Mouse (Mus musculus): Measurements from ENCODE around the gene Bend5. TPM values are rescaled to one million over a fixed set of nuclear protein-coding genes. Genes with fewer than 3 reads are reported as not detected.

Gene Bend5
- polyA plus RNA-seq (2011; ENCODE audit: insufficient read depth, insufficient read length, low replicate concordance, missing spikeins) = 3.1 and 6.1 TPM in 2 replicates

DNA sequence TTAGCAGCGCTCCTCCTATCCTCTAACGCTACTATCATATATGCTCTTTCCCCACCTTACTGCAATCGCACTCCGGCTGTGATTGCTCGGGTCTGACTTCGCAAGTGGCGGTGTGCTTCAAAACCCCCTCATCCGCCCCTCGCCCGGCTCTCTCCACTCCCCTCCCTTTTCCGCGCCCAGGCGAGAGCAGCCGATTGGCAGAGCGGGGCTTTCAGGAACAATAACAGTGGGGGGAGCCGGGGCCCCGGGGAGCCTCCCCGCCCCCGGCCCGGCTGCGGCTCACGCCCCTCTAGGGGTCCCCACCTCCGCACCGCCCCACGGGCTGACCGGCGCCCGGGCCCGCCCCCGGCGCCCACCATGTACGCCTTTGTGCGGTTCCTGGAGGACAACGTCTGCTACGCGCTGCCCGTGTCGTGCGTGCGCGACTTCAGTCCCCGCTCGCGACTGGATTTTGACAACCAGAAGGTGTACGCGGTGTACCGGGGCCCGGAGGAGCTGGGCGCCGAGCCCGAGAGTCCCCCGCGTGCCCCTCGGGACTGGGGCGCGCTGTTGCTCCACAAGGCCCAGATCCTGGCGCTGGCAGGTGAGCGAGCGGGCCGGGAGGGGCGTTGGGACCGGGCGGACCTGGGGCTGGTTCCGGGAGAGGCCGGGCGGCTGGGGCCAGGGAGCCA is at the start of gene Bend5:
Bend5 (plus strand) TSS at position 189 of the 671 bp plus-strand sequence.
- H3K4me3 ChIP-seq (replicated peaks; ENCODE audit: control insufficient read depth, low read depth, low read length) = peak within 1 kb of the TSS; percentile 70
- H3K27ac ChIP-seq (ENCODE audit: control insufficient read depth, insufficient read depth, low read depth, low read length, poor library complexity) = peak within 1 kb of the TSS; percentile 76
- no peaks in the 10 kb centered on the region for H3K4me1 ChIP-seq (ENCODE audit: control insufficient read depth, insufficient read depth, low read length)
- 2% methylated on average over 66 of the region's 66 CpGs for WGBS
- no peak; the same call in 1 of the 2 replicates for TF ChIP-seq POLR2A (IDR thresholded peaks at IDR 0.05; ENCODE audit: borderline replicate concordance, control insufficient read depth, low read depth, low read length)
- no peak for TF ChIP-seq CTCF (IDR thresholded peaks at IDR 0.05; ENCODE audit: control insufficient read depth, insufficient read depth, low read length)

DNA sequence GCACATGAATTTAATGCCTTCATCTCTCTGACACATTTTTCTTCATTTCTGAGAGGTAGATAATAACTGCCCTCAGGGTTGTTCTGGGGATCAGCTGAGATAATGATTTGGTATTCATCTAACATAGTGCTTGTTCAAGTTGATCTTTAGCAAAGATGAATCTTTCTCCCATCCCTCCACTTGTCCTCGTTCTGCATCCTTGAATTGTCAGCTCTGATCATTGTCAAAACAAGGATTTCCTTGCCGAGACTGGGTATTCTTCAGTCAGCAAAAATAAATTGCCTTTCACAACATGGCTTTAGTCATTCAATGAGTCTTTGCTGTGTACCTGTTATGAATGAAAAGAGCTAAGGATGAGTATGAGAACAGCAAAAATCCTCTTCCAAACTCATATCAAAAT is 47.0 kb upstream of the Bend5 start:
- TF ChIP-seq POLR2A (IDR thresholded peaks at IDR 0.05; ENCODE audit: borderline replicate concordance, control insufficient read depth, low read depth, low read length) (no peak), CTCF (IDR thresholded peaks at IDR 0.05; ENCODE audit: control insufficient read depth, insufficient read depth, low read length) (no peak)
- Histone ChIP-seq H3K4me1 (ENCODE audit: control insufficient read depth, insufficient read depth, low read length) (no peaks in the 10 kb centered on the region), H3K4me3 (replicated peaks; ENCODE audit: control insufficient read depth, low read depth, low read length) (no peak overlapping the region), H3K27ac (ENCODE audit: control insufficient read depth, insufficient read depth, low read depth, low read length, poor library complexity) (no peak overlapping the region)
- 64% methylated on average over 2 of the region's 2 CpGs for WGBS

DNA sequence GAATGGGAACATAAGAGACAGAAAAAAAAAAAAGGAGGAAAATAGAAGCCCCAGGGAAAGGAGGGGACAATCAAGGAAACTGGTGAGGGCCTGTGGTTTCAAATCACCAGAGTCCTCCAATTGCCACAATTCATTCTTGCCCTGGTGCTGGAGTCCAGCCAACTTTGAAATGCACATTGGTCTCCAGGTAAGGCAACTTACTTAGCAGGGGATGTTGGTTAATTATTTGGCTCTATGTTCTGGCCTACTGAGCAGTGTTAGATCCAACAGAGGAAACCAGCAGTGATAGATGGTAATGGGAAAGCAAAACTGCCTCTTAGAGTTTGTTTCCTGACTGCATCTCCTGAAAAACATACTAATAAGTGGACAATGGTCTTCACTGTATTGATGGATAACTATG is 37.6 kb upstream of the Bend5 start:
- Histone ChIP-seq H3K4me3 (replicated peaks; ENCODE audit: control insufficient read depth, low read depth, low read length) (no peak overlapping the region), H3K4me1 (ENCODE audit: control insufficient read depth, insufficient read depth, low read length) (no peaks in the 10 kb centered on the region), H3K27ac (ENCODE audit: control insufficient read depth, insufficient read depth, low read depth, low read length, poor library complexity) (no peak overlapping the region)
- TF ChIP-seq POLR2A (IDR thresholded peaks at IDR 0.05; ENCODE audit: borderline replicate concordance, control insufficient read depth, low read depth, low read length) (no peak), CTCF (IDR thresholded peaks at IDR 0.05; ENCODE audit: control insufficient read depth, insufficient read depth, low read length) (no peak)

DNA sequence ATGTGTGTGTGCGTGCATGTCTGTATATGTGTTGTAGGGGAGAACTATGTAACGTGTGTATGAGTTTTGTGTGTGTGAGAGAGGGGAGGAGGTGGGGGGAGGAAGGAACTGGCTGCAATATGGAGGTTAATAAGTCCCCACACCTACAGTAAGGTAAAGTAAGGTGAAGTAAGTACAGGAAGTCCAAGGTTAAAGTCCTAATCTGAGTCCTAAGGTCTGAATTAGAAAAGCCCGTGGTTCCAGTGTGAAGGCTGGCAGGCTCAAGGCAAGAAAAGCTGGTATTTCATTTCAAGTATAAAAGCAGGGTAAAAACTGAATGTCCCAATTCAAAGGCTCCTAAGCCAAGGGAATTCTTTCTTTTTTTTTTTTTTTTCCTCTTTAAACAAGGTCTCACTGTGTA is 36.7 kb upstream of the Bend5 start:
- WGBS = 78% methylated on average over 3 of the region's 3 CpGs
- no peak overlapping the region for H3K4me3 ChIP-seq (replicated peaks; ENCODE audit: control insufficient read depth, low read depth, low read length)

DNA sequence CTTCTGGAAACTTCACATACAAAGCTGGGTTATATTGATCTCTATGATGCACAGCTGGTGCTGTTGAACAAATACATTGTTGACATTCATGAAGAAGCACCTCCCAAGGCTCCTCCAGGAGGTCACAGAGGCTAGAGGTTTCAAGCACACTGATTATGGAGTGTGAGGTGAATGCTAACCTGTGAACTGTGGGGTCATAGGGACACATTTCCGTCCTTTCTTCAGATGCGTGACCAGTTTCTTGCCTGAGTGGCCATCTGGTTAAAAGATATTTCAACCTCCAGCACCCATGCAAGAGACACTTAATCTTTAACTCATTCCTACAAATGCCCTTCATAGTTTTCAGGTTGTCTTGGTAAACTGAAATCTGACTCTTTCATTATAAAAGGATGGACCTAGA is 31.7 kb upstream of the Bend5 start:
- WGBS = 89% methylated on average over 2 of the region's 2 CpGs
- Histone ChIP-seq H3K4me1 (ENCODE audit: control insufficient read depth, insufficient read depth, low read length) (no peaks in the 10 kb centered on the region), H3K4me3 (replicated peaks; ENCODE audit: control insufficient read depth, low read depth, low read length) (no peak overlapping the region), H3K27ac (ENCODE audit: control insufficient read depth, insufficient read depth, low read depth, low read length, poor library complexity) (no peak overlapping the region)
- no peak for TF ChIP-seq POLR2A (IDR thresholded peaks at IDR 0.05; ENCODE audit: borderline replicate concordance, control insufficient read depth, low read depth, low read length)
- TF ChIP-seq CTCF (IDR thresholded peaks at IDR 0.05; ENCODE audit: control insufficient read depth, insufficient read depth, low read length) = no peak

More for the DNA sequence above, 36.7 kb upstream of the Bend5 start:
- no peaks in the 10 kb centered on the region for H3K4me1 ChIP-seq (ENCODE audit: control insufficient read depth, insufficient read depth, low read length)
- H3K27ac ChIP-seq (ENCODE audit: control insufficient read depth, insufficient read depth, low read depth, low read length, poor library complexity) = no peak overlapping the region
- no peak for TF ChIP-seq CTCF (IDR thresholded peaks at IDR 0.05; ENCODE audit: control insufficient read depth, insufficient read depth, low read length)
- TF ChIP-seq POLR2A (IDR thresholded peaks at IDR 0.05; ENCODE audit: borderline replicate concordance, control insufficient read depth, low read depth, low read length) = no peak

DNA sequence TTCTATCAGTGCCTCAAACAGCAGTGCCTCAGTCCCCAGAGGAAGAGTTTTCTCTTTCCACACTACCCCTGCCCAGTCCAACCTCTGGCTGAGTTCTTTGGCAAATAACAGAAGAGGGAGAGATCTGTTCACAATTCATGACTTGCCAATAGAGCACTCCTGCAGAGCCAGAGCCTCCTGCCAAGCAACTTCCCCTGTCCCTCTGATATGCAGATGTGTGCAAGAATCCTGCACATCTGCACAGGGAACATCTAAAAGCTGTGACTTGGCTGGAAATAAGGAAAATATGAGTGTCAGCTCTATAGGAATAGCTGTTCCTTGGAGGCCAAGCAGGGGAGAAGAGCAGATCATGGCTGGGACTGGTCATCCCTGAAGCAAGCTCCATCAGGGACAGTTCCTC is 24.1 kb upstream of the Bend5 start:
- Histone ChIP-seq H3K4me1 (ENCODE audit: control insufficient read depth, insufficient read depth, low read length) (no peaks in the 10 kb centered on the region), H3K27ac (ENCODE audit: control insufficient read depth, insufficient read depth, low read depth, low read length, poor library complexity) (no peak overlapping the region), H3K4me3 (replicated peaks; ENCODE audit: control insufficient read depth, low read depth, low read length) (no peak overlapping the region)
- TF ChIP-seq POLR2A (IDR thresholded peaks at IDR 0.05; ENCODE audit: borderline replicate concordance, control insufficient read depth, low read depth, low read length) (no peak), CTCF (IDR thresholded peaks at IDR 0.05; ENCODE audit: control insufficient read depth, insufficient read depth, low read length) (no peak)

DNA sequence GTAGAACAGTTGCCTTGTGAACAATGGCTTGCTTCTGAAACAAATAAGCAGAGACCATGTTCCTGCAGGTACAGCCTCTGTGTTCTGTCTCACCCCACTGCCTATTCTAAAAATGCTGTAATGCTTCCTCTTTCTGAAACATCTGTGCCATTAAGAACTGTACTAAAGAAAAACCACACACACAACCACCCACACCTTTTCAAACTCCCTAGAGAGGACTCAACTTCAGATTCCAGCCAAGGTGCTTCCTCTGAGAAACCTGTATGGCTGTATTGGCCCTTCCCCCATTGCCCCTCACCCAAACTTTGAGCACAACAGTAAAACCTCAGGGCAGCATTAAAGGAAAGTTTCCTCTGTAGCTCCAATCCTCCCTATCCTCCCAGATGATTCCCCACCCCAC is 15.0 kb upstream of the Bend5 start:
- TF ChIP-seq POLR2A (IDR thresholded peaks at IDR 0.05; ENCODE audit: borderline replicate concordance, control insufficient read depth, low read depth, low read length) (no peak), CTCF (IDR thresholded peaks at IDR 0.05; ENCODE audit: control insufficient read depth, insufficient read depth, low read length) (no peak)

DNA sequence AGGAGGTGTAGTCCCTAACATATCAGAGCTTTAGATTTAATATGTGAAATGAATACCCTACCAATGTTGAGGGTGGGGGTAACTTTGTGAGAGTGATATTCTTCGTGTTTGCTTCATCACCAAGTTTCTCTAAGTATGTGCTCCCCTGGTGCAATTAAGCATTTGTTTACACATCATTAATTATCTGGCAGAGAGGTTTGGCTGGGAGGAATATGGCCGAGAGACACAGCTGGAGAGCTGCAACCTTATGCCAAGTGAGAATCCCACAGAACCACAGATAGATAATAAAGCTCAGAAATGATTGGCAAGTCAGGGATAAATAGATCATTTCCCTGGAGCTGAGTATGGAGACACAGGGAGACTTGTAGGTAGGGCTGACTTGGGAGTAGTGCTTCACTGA is 14.1 kb upstream of the Bend5 start:
- no peak for TF ChIP-seq POLR2A (IDR thresholded peaks at IDR 0.05; ENCODE audit: borderline replicate concordance, control insufficient read depth, low read depth, low read length)
- no peak for TF ChIP-seq CTCF (IDR thresholded peaks at IDR 0.05; ENCODE audit: control insufficient read depth, insufficient read depth, low read length)
- H3K4me3 ChIP-seq (replicated peaks; ENCODE audit: control insufficient read depth, low read depth, low read length) = no peak overlapping the region
- H3K27ac ChIP-seq (ENCODE audit: control insufficient read depth, insufficient read depth, low read depth, low read length, poor library complexity) = no peak overlapping the region
- no peaks in the 10 kb centered on the region; the same call in none of the 2 replicates for H3K4me1 ChIP-seq (ENCODE audit: control insufficient read depth, insufficient read depth, low read length)
- WGBS = 78% methylated on average over 2 of the region's 2 CpGs

More for the DNA sequence above, 15.0 kb upstream of the Bend5 start:
- H3K27ac ChIP-seq (ENCODE audit: control insufficient read depth, insufficient read depth, low read depth, low read length, poor library complexity) = peak overlapping the region; percentile 6; the same call in 1 of the 2 replicates
- no peaks in the 10 kb centered on the region; the same call in none of the 2 replicates for H3K4me1 ChIP-seq (ENCODE audit: control insufficient read depth, insufficient read depth, low read length)
- H3K4me3 ChIP-seq (replicated peaks; ENCODE audit: control insufficient read depth, low read depth, low read length) = no peak overlapping the region

Measured in bone marrow, adult 2 months (tissue).